Mouse (Mus musculus) MEL (cell line): Measurements from ENCODE around the gene Gm614. TPM values are rescaled to one million over a fixed set of nuclear protein-coding genes. Genes with fewer than 3 reads are reported as not detected.

ENCODE experiments used
- DNase-seq: peaks from one replicate; pipeline ENCODE4 v3.0.0; 2011; ENCODE audit warnings: low read depth, low spot score
- H3K27ac ChIP-seq: 2 replicates; pipeline ENCODE4 v1.5.1; 2012; ENCODE audit warnings: low read depth, mild to moderate bottlenecking, control low read depth, low read length, moderate library complexity; ENCODE audit not compliant: control insufficient read depth
- H3K27me3 ChIP-seq, 2 experiments: fragments of 150-350 bp in 1 of 2; sonication (generic) in 1 of 2; 2 replicates each; pipeline ENCODE4 v1.6.1; 2012; ENCODE audit warnings: low read length in 2 of 2, mild to moderate bottlenecking in 2 of 2, improper control_type of control experiment in 1 of 2, moderate library complexity in 1 of 2; ENCODE audit not compliant: insufficient read depth in 2 of 2, control insufficient read depth in 1 of 2
- H3K36me3 ChIP-seq, 2 experiments: 2 replicates each; pipeline ENCODE4 v1.6.1; 2012 to 2014; ENCODE audit warnings: low read length in 2 of 2, improper control_type of control experiment in 1 of 2, inconsistent platforms in 1 of 2, mild to moderate bottlenecking in 1 of 2; ENCODE audit not compliant: insufficient read depth in 2 of 2, control insufficient read depth in 1 of 2
- H3K4me1 ChIP-seq, 2 experiments: fragments of 150-350 bp in 1 of 2; sonication (generic) in 1 of 2; 2 replicates each; pipeline ENCODE4 v1.6.1; 2012; ENCODE audit warnings: low read length in 2 of 2, improper control_type of control experiment in 1 of 2, mild to moderate bottlenecking in 1 of 2; ENCODE audit not compliant: insufficient read depth in 2 of 2, control insufficient read depth in 1 of 2
- H3K4me3 ChIP-seq, 2 experiments: fragments of 150-350 bp in 1 of 2; sonication (generic) in 1 of 2; 2 replicates each; pipeline ENCODE4 v1.5.1; 2012; ENCODE audit warnings: low read depth in 2 of 2, low read length in 2 of 2, mild to moderate bottlenecking in 2 of 2, moderate library complexity in 2 of 2, control low read depth in 1 of 2, improper control_type of control experiment in 1 of 2; ENCODE audit not compliant: control insufficient read depth in 1 of 2, insufficient read depth in 1 of 2
- H3K79me2 ChIP-seq: 2 replicates; pipeline ENCODE4 v1.6.1; 2012; ENCODE audit warnings: mild to moderate bottlenecking, low read length, moderate library complexity; ENCODE audit not compliant: control insufficient read depth, poor library complexity, insufficient read depth
- H3K9ac ChIP-seq: 2 replicates; pipeline ENCODE4 v1.6.1; 2012; ENCODE audit warnings: low read depth, mild to moderate bottlenecking, control low read depth, low read length, moderate library complexity; ENCODE audit not compliant: control insufficient read depth, poor library complexity, severe bottlenecking
- H3K9me3 ChIP-seq: fragments of 150-350 bp; sonication (generic); replicated peaks from 2 replicates; pipeline ENCODE4 v1.6.1; 2012; ENCODE audit warnings: mild to moderate bottlenecking, low read length, improper control_type of control experiment, moderate library complexity; ENCODE audit not compliant: insufficient read depth
- BHLHE40 ChIP-seq: IDR thresholded peaks from 2 replicates; pipeline ENCODE4 v1.6.1; 2012; ENCODE audit warnings: low read depth, mild to moderate bottlenecking, inconsistent platforms, low read length, improper control_type of control experiment, borderline replicate concordance
- CHD2 ChIP-seq: IDR thresholded peaks from 2 replicates; pipeline ENCODE4 v1.6.1; 2011; ENCODE audit warnings: low read length, improper control_type of control experiment
- CTCF ChIP-seq, 3 experiments: IDR thresholded peaks in 2 of 3; conservative IDR thresholded peaks in 1 of 3; 2 replicates each; pipeline ENCODE4 v1.5.1; 2011 to 2012; ENCODE audit warnings: low read length in 3 of 3, low read depth in 2 of 3, mild to moderate bottlenecking in 2 of 3, improper control_type of control experiment in 1 of 3, inconsistent platforms in 1 of 3, mixed read lengths in 1 of 3, moderate library complexity in 1 of 3; ENCODE audit not compliant: control insufficient read depth in 1 of 3, insufficient read depth in 1 of 3, poor library complexity in 1 of 3, severe bottlenecking in 1 of 3
- E2F4 ChIP-seq: IDR thresholded peaks from 2 replicates; pipeline ENCODE4 v1.6.1; 2011; ENCODE audit warnings: low read depth, low read length, improper control_type of control experiment, borderline replicate concordance
- ELF1 ChIP-seq: IDR thresholded peaks from 2 replicates; pipeline ENCODE4 v1.6.1; 2014; ENCODE audit warnings: low read depth, mild to moderate bottlenecking, inconsistent platforms, low read length, improper control_type of control experiment, moderate library complexity
- GABPA ChIP-seq: IDR thresholded peaks from 2 replicates; pipeline ENCODE4 v1.6.1; 2012; ENCODE audit warnings: low read depth, mild to moderate bottlenecking, inconsistent platforms, low read length, improper control_type of control experiment, moderate library complexity
- GATA1 ChIP-seq: IDR thresholded peaks from 2 replicates; pipeline ENCODE4 v1.6.1; 2011; ENCODE audit warnings: low read depth, low read length, improper control_type of control experiment
- HCFC1 ChIP-seq: IDR thresholded peaks from 2 replicates; pipeline ENCODE4 v1.6.1; 2012; ENCODE audit warnings: low read depth, mild to moderate bottlenecking, inconsistent platforms, low read length, improper control_type of control experiment, moderate library complexity
- JUND ChIP-seq: IDR thresholded peaks from 2 replicates; pipeline ENCODE4 v1.6.1; 2011; ENCODE audit warnings: low read depth, mild to moderate bottlenecking, improper control_type of control experiment, low read length
- KAT2A ChIP-seq: conservative IDR thresholded peaks from 2 replicates; pipeline ENCODE4 v1.6.1; 2012; ENCODE audit warnings: low read depth, low read length, improper control_type of control experiment, inconsistent platforms
- MAFK ChIP-seq: IDR thresholded peaks from 2 replicates; pipeline ENCODE4 v1.6.1; 2011; ENCODE audit warnings: low read depth, mild to moderate bottlenecking, low read length, improper control_type of control experiment, borderline replicate concordance
- MAZ ChIP-seq: IDR thresholded peaks from 2 replicates; pipeline ENCODE4 v1.6.1; 2012; ENCODE audit warnings: low read depth, mild to moderate bottlenecking, inconsistent platforms, low read length, improper control_type of control experiment
- MXI1 ChIP-seq: IDR thresholded peaks from 2 replicates; pipeline ENCODE4 v1.6.1; 2011; ENCODE audit warnings: mild to moderate bottlenecking, low read depth, low read length, improper control_type of control experiment
- MYB ChIP-seq: IDR thresholded peaks from 2 replicates; pipeline ENCODE4 v1.6.1; 2011; ENCODE audit warnings: mild to moderate bottlenecking, low read depth, low read length, improper control_type of control experiment
- NELFE ChIP-seq: IDR thresholded peaks from 2 replicates; pipeline ENCODE4 v1.6.1; 2011; ENCODE audit warnings: low read depth, low read length, improper control_type of control experiment
- NRF1 ChIP-seq: IDR thresholded peaks from 2 replicates; pipeline ENCODE4 v1.6.1; 2014; ENCODE audit warnings: low read depth, mild to moderate bottlenecking, inconsistent platforms, low read length, improper control_type of control experiment, moderate library complexity; ENCODE audit not compliant: poor library complexity, insufficient read depth, severe bottlenecking
- POLR2A ChIP-seq, 2 experiments: IDR thresholded peaks; 2 replicates each; pipeline ENCODE4 v1.6.1; 2011 to 2012; ENCODE audit warnings: low read length in 2 of 2, mild to moderate bottlenecking in 2 of 2, control low read depth in 1 of 2, improper control_type of control experiment in 1 of 2, low read depth in 1 of 2, moderate library complexity in 1 of 2; ENCODE audit not compliant: control insufficient read depth in 1 of 2, insufficient read depth in 1 of 2, poor library complexity in 1 of 2
- POLR2AphosphoS5 ChIP-seq: IDR thresholded peaks from 2 replicates; pipeline ENCODE4 v1.6.1; 2012; ENCODE audit warnings: low read depth, borderline replicate concordance, mild to moderate bottlenecking, inconsistent platforms, low read length, moderate library complexity, mixed read lengths
- RAD21 ChIP-seq: IDR thresholded peaks from 2 replicates; pipeline ENCODE4 v1.6.1; 2011; ENCODE audit warnings: mild to moderate bottlenecking, low read depth, low read length, improper control_type of control experiment
- SIN3A ChIP-seq: IDR thresholded peaks from 2 replicates; pipeline ENCODE4 v1.6.1; 2012; ENCODE audit warnings: low read length, improper control_type of control experiment, inconsistent platforms
- SMC3 ChIP-seq: IDR thresholded peaks from 2 replicates; pipeline ENCODE4 v1.6.1; 2011; ENCODE audit warnings: low read depth, low read length, improper control_type of control experiment
- TAL1 ChIP-seq: IDR thresholded peaks from 2 replicates; pipeline ENCODE4 v1.6.1; 2012; ENCODE audit warnings: mild to moderate bottlenecking, inconsistent platforms, low read length, moderate library complexity, mixed read lengths
- TBP ChIP-seq: IDR thresholded peaks from 2 replicates; pipeline ENCODE4 v1.8.0; 2011; ENCODE audit warnings: low read depth, low read length, improper control_type of control experiment
- UBTF ChIP-seq: IDR thresholded peaks from 2 replicates; pipeline ENCODE4 v1.6.1; 2012; ENCODE audit warnings: low read depth, mild to moderate bottlenecking, inconsistent platforms, low read length, improper control_type of control experiment, moderate library complexity, borderline replicate concordance; ENCODE audit not compliant: insufficient read depth
- USF2 ChIP-seq, 2 experiments: IDR thresholded peaks; 2 replicates each; pipeline ENCODE4 v1.6.1; 2011 to 2012; ENCODE audit warnings: improper control_type of control experiment in 2 of 2, low read length in 2 of 2, borderline replicate concordance in 1 of 2, inconsistent platforms in 1 of 2, low read depth in 1 of 2, mild to moderate bottlenecking in 1 of 2; ENCODE audit not compliant: insufficient read depth in 1 of 2
- ZC3H11A ChIP-seq: IDR thresholded peaks from 2 replicates; pipeline ENCODE4 v1.6.1; 2012; ENCODE audit warnings: low read depth, mild to moderate bottlenecking, inconsistent platforms, low read length, improper control_type of control experiment
- polyA plus RNA-seq, 2 experiments: library from polyadenylated mRNA; stranded (reverse) in 1 of 2; unstranded in 1 of 2; fragments of >175 nt in 1 of 2; fragments of >200 nt in 1 of 2; gene quantifications; 2 replicates each; pipeline versions ENCODE4 v1.2.1 to v1.2.4; 2012; ENCODE audit warnings: low replicate concordance in 2 of 2, low read depth in 1 of 2; ENCODE audit not compliant: insufficient read length in 2 of 2, insufficient read depth in 1 of 2, missing spikeins in 1 of 2
- total RNA-seq: library from RNA; depleted of rRNA; stranded (reverse); fragments of 300-350 nt; gene quantifications from 2 replicates; pipeline ENCODE4 v1.2.3, GENCODE M21; 2012

Gene Gm614
- total and polyA plus RNA-seq, 3 experiments: not detected

DNA sequence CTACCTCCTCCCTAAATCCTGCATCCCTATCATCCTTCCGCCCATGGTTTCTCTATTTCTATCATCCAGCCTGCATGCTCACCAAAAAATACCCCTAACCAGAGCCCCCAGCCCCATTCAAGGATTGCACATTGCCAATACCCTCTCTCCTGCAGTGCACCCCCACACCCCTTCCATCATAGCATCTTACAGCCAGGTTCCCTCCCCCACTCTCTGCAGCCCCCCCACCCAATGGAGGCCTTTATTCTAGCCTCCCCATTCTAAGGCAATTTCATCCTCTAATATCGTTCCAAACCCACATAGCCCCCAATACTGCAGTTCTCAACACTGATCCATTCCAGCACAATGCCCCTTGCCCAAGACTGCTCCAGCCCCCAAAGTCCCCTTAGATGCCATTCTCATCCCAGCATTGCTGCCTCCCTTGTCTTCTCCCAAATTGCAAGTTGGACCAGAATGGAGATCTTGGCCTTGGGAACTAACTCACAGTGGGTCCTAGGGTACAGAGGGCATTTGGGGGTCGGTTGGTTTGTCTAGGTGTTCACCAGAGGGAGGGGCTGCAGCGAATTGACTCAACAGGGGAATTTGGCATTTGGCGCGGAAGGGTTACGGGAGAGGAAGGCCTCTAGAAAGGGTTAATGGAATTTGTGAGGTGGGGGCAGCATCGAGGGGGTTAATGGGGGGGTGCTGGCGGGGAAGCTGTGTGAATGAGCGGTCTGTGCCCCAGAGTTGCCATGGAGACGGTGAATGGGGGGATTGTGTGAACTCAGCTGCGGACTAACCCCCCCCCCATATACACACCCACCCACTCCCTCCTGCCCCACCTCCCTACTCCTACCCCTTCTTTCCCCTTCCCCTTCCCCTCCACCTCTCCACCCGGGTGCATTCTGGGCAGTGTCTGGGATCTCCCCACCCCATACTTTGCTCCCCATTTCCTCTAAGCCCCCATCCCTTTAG lies 36.0 kb upstream of the Gm614 start:
- H3K27ac ChIP-seq: no peak overlapping the region
- no peak overlapping the region for H3K9ac ChIP-seq
- H3K4me3 ChIP-seq: no peak overlapping the region
- no peaks in the 10 kb centered on the region for H3K4me1 ChIP-seq
- H3K36me3 ChIP-seq: no peaks in the 10 kb centered on the region
- no peak for DNase-seq
- H3K79me2 ChIP-seq: no peaks in the 10 kb centered on the region
- no peaks in the 10 kb centered on the region for H3K27me3 ChIP-seq
- no peaks in the 10 kb centered on the region for H3K9me3 ChIP-seq
- no peak for TF ChIP-seq TBP
- TF ChIP-seq GATA1: no peak
- TF ChIP-seq MAFK: no peak
- no peak for TF ChIP-seq TAL1
- no peak for TF ChIP-seq RAD21
- TF ChIP-seq USF2 (IDR thresholded peaks at IDR 0.05; ENCODE audit: borderline replicate concordance in 1 of 2, insufficient read depth in 1 of 2, low read depth in 1 of 2, low read length in 2 of 2): no peak
- TF ChIP-seq CHD2: no peak
- no peak for TF ChIP-seq SMC3
- no peak for TF ChIP-seq ZC3H11A
- TF ChIP-seq POLR2A (IDR thresholded peaks at IDR 0.05; ENCODE audit: control insufficient read depth in 1 of 2, insufficient read depth in 1 of 2, low read depth in 1 of 2, low read length in 2 of 2, poor library complexity in 1 of 2): no peak
- no peak for TF ChIP-seq NRF1
- no peak for TF ChIP-seq HCFC1
- no peak for TF ChIP-seq MXI1
- TF ChIP-seq GABPA: no peak
- TF ChIP-seq E2F4: no peak
- TF ChIP-seq KAT2A: no peak
- TF ChIP-seq MYB: no peak
- no peak for TF ChIP-seq NELFE
- no peak for TF ChIP-seq JUND
- TF ChIP-seq UBTF: no peak
- TF ChIP-seq, all 39 proteins: peak for 0

DNA sequence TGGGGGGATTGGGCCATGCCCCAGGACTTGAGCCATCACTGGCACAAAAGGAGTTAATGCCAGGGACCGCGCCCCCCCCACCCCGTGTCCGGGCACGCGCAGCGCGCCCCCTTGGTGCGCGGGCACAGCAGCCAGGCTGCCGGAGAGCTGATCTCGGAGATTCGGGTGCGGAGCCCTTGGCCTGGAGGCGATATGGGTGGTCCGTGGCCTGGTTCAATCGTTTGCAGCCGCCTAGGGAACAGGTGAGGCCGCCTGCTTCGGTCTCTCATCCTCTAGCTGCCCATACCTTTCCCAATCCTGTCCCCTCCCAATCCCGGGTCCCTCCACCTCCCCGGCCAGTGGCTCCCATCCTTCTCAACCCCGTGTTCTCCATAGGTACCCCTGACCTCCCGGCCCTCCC lies 35.3 kb upstream of the Gm614 start, which contains the start of gene Nlgn3:
Gene Nlgn3, plus strand, starts transcription at position 114 of the 400 bp plus-strand sequence.
- H3K36me3 ChIP-seq: no peaks in the 10 kb centered on the region
- no peak within 1 kb of the TSS for H3K27ac ChIP-seq
- DNase-seq: no peak
- no peak within 1 kb of the TSS for H3K4me3 ChIP-seq
- no peak within 1 kb of the TSS for H3K9ac ChIP-seq
- no peaks in the 10 kb centered on the region for H3K9me3 ChIP-seq
- no peaks in the 10 kb centered on the region for H3K27me3 ChIP-seq
- H3K79me2 ChIP-seq: no peaks in the 10 kb centered on the region
- H3K4me1 ChIP-seq: no peaks in the 10 kb centered on the region
- TF ChIP-seq CHD2 (no peak), BHLHE40 (no peak), USF2 (IDR thresholded peaks at IDR 0.05; ENCODE audit: borderline replicate concordance in 1 of 2, insufficient read depth in 1 of 2, low read depth in 1 of 2, low read length in 2 of 2) (no peak), SIN3A (no peak), ZC3H11A (no peak), NELFE (no peak), GABPA (no peak), MXI1 (no peak), MAZ (no peak), CTCF (IDR thresholded peaks at IDR 0.05 in 2 of 3, conservative IDR thresholded peaks at IDR 0.05 in 1 of 3; ENCODE audit: control insufficient read depth in 1 of 3, insufficient read depth in 1 of 3, low read depth in 2 of 3, low read length in 3 of 3, poor library complexity in 1 of 3, severe bottlenecking in 1 of 3) (no peak), ELF1 (no peak), POLR2AphosphoS5 (no peak), NRF1 (no peak), TAL1 (no peak)
